Mouse (Mus musculus): Measurements from ENCODE around the gene Gas1. TPM values are rescaled to one million over a fixed set of nuclear protein-coding genes. Genes with fewer than 3 reads are reported as not detected.

The Gas1 gene
- total RNA-seq, 1 experiment = 1.9 TPM

DNA sequence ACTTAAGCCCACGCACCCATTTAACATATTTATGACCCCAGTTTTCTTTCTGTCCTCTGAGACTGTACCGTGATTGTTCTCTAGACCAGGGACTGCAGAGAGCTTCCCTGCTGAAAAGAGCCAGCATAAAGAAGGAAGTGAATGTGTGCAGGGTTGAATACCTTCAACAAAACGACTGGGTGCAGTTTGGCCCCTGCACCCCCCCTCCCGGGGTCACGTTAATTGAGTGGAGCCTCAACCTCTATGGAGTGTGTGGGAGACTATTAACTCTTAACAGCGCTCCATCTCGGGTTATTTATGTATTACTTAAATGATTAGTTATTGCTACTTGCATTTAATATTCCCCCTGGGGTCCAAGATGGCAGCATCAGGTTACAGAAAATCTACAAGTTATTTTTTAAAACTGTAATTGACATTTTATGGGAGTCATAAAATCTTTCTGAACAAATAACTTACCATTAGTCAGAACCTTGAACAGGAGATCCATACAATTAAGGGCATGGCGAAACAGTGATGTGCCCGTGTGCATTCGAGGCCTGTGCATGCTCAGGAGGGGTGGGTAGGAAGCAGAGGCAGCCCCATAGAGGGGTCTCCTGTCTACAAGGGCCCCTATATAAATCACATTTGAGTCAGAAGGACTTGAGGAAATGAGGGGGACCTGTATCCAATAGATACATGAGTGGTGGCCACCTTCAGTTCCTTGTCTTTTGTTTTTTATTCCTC lies 43.3 kb downstream of the Gas1 start:
- TF ChIP-seq HCFC1 (IDR thresholded peaks at IDR 0.05; ENCODE audit: borderline replicate concordance, insufficient read depth, low read length) = no peak
- TF ChIP-seq MAFK (IDR thresholded peaks at IDR 0.05; ENCODE audit: insufficient read depth, low read depth, low read length) = no peak
- TF ChIP-seq ZC3H11A (IDR thresholded peaks at IDR 0.05; ENCODE audit: borderline replicate concordance, low read depth, low read length) = no peak
- TF ChIP-seq CHD2 (IDR thresholded peaks at IDR 0.05; ENCODE audit: low read depth, low read length) = no peak
- no peak for TF ChIP-seq ZNF384 (IDR thresholded peaks at IDR 0.05; ENCODE audit: low read depth, low read length)
- in situ Hi-C loops (cut with MboI; ENCODE audit: low sequenced_read_pairs in 2 of 2, unreplicated experiment in 2 of 2) = no loop called here
- Histone ChIP-seq H3K9me3 (ENCODE audit: control insufficient read depth, insufficient read depth, low read depth, low read length) (no peaks in the 10 kb centered on the region), H3K36me3 (ENCODE audit: control insufficient read depth, insufficient read depth, low read length, poor library complexity, severe bottlenecking) (no peaks in the 10 kb centered on the region), H3K9ac (ENCODE audit: insufficient read depth, low read depth, low read length, poor library complexity, severe bottlenecking) (no peak overlapping the region), H3K27ac (ENCODE audit: insufficient read depth, low read depth, low read length, poor library complexity, severe bottlenecking) (no peak overlapping the region; the same call in 1 of the 2 replicates), H3K4me1 (ENCODE audit: control insufficient read depth in 2 of 2, insufficient read depth in 2 of 2, low read length in 2 of 2, poor library complexity in 1 of 2) (no peaks in the 10 kb centered on the region), H3K4me3 (ENCODE audit: insufficient read depth in 1 of 2, low read depth in 1 of 2, low read length in 2 of 2, poor library complexity in 1 of 2, severe bottlenecking in 1 of 2) (no peak overlapping the region)
- no peak for DNase-seq (ENCODE audit: low read depth, low spot score)

DNA sequence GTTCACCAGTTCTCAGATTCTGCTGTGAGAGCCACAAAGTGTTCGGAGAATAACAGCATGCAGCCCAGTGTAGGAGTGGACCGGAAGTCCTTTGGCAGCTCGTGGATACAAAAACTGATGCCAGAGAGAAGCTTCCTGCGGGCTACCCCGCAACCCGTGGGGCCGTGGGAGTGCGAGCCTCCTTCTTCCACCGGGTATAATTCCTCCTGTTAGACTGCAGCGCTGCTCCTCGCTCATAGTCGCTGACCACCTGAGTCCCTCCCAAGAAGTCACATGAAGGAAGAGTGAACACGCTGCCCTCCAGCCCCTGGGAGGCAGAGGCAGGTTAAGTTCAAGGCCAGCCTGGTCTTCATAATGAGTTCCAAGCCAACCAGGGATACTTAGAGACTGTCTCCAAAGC lies 45.4 kb downstream of the Gas1 start:
- H3K27ac ChIP-seq (ENCODE audit: insufficient read depth, low read depth, low read length, poor library complexity, severe bottlenecking) = no peak overlapping the region
- no peak for TF ChIP-seq ZNF384 (IDR thresholded peaks at IDR 0.05; ENCODE audit: low read depth, low read length)
- TF ChIP-seq HCFC1 (IDR thresholded peaks at IDR 0.05; ENCODE audit: borderline replicate concordance, insufficient read depth, low read length) = no peak
- no peak for TF ChIP-seq CHD2 (IDR thresholded peaks at IDR 0.05; ENCODE audit: low read depth, low read length)
- no peak for TF ChIP-seq ZC3H11A (IDR thresholded peaks at IDR 0.05; ENCODE audit: borderline replicate concordance, low read depth, low read length)
- TF ChIP-seq MAFK (IDR thresholded peaks at IDR 0.05; ENCODE audit: insufficient read depth, low read depth, low read length) = no peak
- DNase-seq (ENCODE audit: low read depth, low spot score) = no peak
- no peak overlapping the region for H3K9ac ChIP-seq (ENCODE audit: insufficient read depth, low read depth, low read length, poor library complexity, severe bottlenecking)
- no peaks in the 10 kb centered on the region for H3K4me1 ChIP-seq (ENCODE audit: control insufficient read depth in 2 of 2, insufficient read depth in 2 of 2, low read length in 2 of 2, poor library complexity in 1 of 2)
- H3K4me3 ChIP-seq (ENCODE audit: insufficient read depth in 1 of 2, low read depth in 1 of 2, low read length in 2 of 2, poor library complexity in 1 of 2, severe bottlenecking in 1 of 2) = no peak overlapping the region
- H3K9me3 ChIP-seq (ENCODE audit: control insufficient read depth, insufficient read depth, low read depth, low read length) = no peaks in the 10 kb centered on the region
- in situ Hi-C loops (cut with MboI; ENCODE audit: low sequenced_read_pairs in 2 of 2, unreplicated experiment in 2 of 2) = no loop called here
- H3K36me3 ChIP-seq (ENCODE audit: control insufficient read depth, insufficient read depth, low read length, poor library complexity, severe bottlenecking) = no peaks in the 10 kb centered on the region

DNA sequence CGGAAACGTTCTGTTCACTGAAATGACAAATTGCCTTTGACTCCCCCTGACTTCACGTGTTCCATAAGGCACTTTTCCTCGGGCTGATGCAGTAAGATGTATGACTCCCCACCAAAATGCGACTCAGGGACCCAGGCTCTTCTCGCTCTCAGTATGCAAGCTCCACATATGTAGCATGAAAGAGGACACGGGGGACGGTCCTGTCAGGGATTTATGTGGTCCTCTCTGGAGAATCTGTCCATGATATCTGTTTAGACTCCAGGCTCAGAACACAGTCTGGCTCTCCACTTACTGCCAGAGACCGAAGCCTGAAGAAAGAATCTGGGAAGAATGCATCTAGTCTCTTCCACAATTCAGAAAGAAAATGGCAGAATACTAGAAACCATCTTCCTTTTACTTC lies 47.6 kb downstream of the Gas1 start:
- Histone ChIP-seq H3K4me1 (ENCODE audit: control insufficient read depth in 2 of 2, insufficient read depth in 2 of 2, low read length in 2 of 2, poor library complexity in 1 of 2) (peaks cover 0 to 3% of the 10 kb centered on the region in 2 experiments; a peak in 1 of 4 replicates), H3K27ac (ENCODE audit: insufficient read depth, low read depth, low read length, poor library complexity, severe bottlenecking) (no peak overlapping the region), H3K4me3 (ENCODE audit: insufficient read depth in 1 of 2, low read depth in 1 of 2, low read length in 2 of 2, poor library complexity in 1 of 2, severe bottlenecking in 1 of 2) (no peak overlapping the region), H3K9ac (ENCODE audit: insufficient read depth, low read depth, low read length, poor library complexity, severe bottlenecking) (no peak overlapping the region), H3K9me3 (ENCODE audit: control insufficient read depth, insufficient read depth, low read depth, low read length) (no peaks in the 10 kb centered on the region), H3K36me3 (ENCODE audit: control insufficient read depth, insufficient read depth, low read length, poor library complexity, severe bottlenecking) (no peaks in the 10 kb centered on the region)
- in situ Hi-C loops (cut with MboI; ENCODE audit: low sequenced_read_pairs in 2 of 2, unreplicated experiment in 2 of 2) = no loop called here
- no peak for DNase-seq (ENCODE audit: low read depth, low spot score)
- TF ChIP-seq HCFC1 (IDR thresholded peaks at IDR 0.05; ENCODE audit: borderline replicate concordance, insufficient read depth, low read length) (no peak), MAFK (IDR thresholded peaks at IDR 0.05; ENCODE audit: insufficient read depth, low read depth, low read length) (no peak), ZNF384 (IDR thresholded peaks at IDR 0.05; ENCODE audit: low read depth, low read length) (no peak), CHD2 (IDR thresholded peaks at IDR 0.05; ENCODE audit: low read depth, low read length) (no peak), ZC3H11A (IDR thresholded peaks at IDR 0.05; ENCODE audit: borderline replicate concordance, low read depth, low read length) (no peak)

DNA sequence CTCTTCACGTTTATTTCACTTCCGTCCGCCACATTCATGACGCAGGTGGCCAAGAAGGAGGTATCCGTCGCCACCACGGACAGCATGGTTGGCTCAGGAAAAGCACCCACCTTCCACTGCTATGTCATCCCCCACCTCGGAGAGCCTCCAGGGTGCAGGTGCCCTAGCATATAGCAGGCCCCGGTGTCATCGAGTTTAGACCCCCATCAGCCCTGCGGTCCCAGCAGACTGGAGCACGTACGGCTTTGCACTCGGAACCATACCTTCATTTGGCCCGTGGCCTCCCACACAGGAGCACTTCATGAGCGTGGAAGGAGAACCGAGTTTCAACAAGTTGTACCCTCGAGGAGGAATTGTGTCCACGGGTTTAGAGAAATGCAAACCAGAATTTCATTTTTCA lies 50.8 kb downstream of the Gas1 start:
- Histone ChIP-seq H3K9ac (ENCODE audit: insufficient read depth, low read depth, low read length, poor library complexity, severe bottlenecking) (no peak overlapping the region), H3K4me3 (ENCODE audit: insufficient read depth in 1 of 2, low read depth in 1 of 2, low read length in 2 of 2, poor library complexity in 1 of 2, severe bottlenecking in 1 of 2) (no peak overlapping the region), H3K27ac (ENCODE audit: insufficient read depth, low read depth, low read length, poor library complexity, severe bottlenecking) (no peak overlapping the region), H3K36me3 (ENCODE audit: control insufficient read depth, insufficient read depth, low read length, poor library complexity, severe bottlenecking) (no peaks in the 10 kb centered on the region), H3K9me3 (ENCODE audit: control insufficient read depth, insufficient read depth, low read depth, low read length) (no peaks in the 10 kb centered on the region), H3K4me1 (ENCODE audit: control insufficient read depth in 2 of 2, insufficient read depth in 2 of 2, low read length in 2 of 2, poor library complexity in 1 of 2) (peaks cover 2 to 5% of the 10 kb centered on the region in 2 experiments; a peak in 1 of 4 replicates)
- DNase-seq (ENCODE audit: low read depth, low spot score) = no peak
- in situ Hi-C loops (cut with MboI; ENCODE audit: low sequenced_read_pairs in 2 of 2, unreplicated experiment in 2 of 2) = no loop called here
- TF ChIP-seq CHD2 (IDR thresholded peaks at IDR 0.05; ENCODE audit: low read depth, low read length) = no peak
- no peak for TF ChIP-seq HCFC1 (IDR thresholded peaks at IDR 0.05; ENCODE audit: borderline replicate concordance, insufficient read depth, low read length)
- no peak for TF ChIP-seq MAFK (IDR thresholded peaks at IDR 0.05; ENCODE audit: insufficient read depth, low read depth, low read length)
- TF ChIP-seq ZC3H11A (IDR thresholded peaks at IDR 0.05; ENCODE audit: borderline replicate concordance, low read depth, low read length) = no peak
- TF ChIP-seq ZNF384 (IDR thresholded peaks at IDR 0.05; ENCODE audit: low read depth, low read length) = no peak
